Comparison of ENCODE assay signal across 19 mouse cellular contexts in the genomic region with DNA sequence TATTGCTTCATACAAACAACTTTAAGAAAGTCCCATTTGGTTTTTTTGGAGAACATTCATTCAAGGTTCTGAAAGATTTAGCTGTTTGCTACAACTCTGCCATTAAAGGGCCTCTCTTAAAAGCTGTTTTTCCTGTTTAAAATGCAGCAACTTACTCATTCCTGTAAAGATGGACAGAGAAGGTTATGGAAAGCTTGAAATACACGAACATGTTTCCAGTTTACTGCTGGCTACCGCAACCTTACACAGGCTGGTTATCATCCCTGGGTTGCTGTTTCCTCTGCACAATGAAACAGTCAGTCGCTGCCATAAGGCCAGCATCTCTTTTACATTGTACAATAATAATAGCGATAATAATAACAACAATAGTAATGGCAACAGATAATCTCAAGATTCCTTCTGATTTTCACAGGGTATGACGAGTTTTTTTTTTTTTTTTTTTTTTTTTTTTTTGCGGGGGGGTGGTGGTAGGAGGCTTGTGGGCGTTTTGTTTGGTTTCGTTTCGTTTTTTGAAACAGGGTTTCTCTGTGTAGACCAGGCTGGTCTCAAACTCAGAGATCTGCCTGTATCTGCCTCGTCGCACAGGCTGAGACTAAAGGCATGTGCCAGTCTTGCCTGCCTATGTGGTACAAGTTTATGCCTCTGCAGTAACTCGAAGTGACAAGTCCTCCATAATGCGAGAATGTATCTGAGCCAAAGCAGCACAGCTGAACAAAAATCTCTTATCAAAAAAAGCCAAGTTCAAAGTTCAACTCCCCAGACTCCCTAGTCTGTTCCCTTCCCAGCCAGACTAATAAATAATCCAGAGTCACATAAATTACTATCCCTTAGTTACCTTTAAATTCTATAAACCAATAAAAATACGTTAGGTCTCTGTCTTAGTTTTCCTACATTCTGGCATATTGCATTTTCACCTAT.
"Had no signal": no experiment of that assay in that cellular context is flagged by ENCODE, and none has a peak within 500 bp of the region (broad histone marks: within the 10 kb centered on the region; RNA-seq: fewer than 3 reads in every experiment).

No protein-coding gene starts in this region.

- H3K27ac ChIP-seq: hindbrain, postnatal 0 days; limb, embryonic 12.5 days; limb, embryonic 15.5 days; liver, embryonic 13.5 days; stomach, embryonic 15.5 days had no signal

- H3K4me1 ChIP-seq: limb, embryonic 12.5 days; limb, embryonic 15.5 days; stomach, embryonic 15.5 days had no signal

- H3K27me3 ChIP-seq: limb, embryonic 12.5 days; limb, embryonic 15.5 days; liver, embryonic 13.5 days; stomach, embryonic 15.5 days had no signal

- H3K4me2 ChIP-seq: limb, embryonic 12.5 days; limb, embryonic 15.5 days; liver, embryonic 13.5 days; midbrain, embryonic 11.5 days; stomach, embryonic 15.5 days had no signal

- H3K4me3 ChIP-seq: limb, embryonic 12.5 days; limb, embryonic 15.5 days; liver, embryonic 13.5 days; stomach, embryonic 15.5 days had no signal

- H3K9me3 ChIP-seq: limb, embryonic 12.5 days; limb, embryonic 15.5 days; liver, embryonic 13.5 days; stomach, embryonic 15.5 days had no signal

- ATAC-seq: hindbrain, postnatal 0 days had no signal

- H3K9ac ChIP-seq: limb, embryonic 12.5 days; limb, embryonic 15.5 days; liver, embryonic 13.5 days; stomach, embryonic 15.5 days had no signal

- DNase-seq: kidney, adult 11 months; kidney, adult 8-10 months; kidney, postnatal 14 days; left cerebral cortex, postnatal 4 days; liver, embryonic 13.5 days; lung, adult 2 months; lung, postnatal 14 days; lung, postnatal 4 days; midbrain, embryonic 14.5 days; right cerebral cortex, adult 18-20 months; right cerebral cortex, postnatal 14 days; right cerebral cortex, postnatal 4 days; spleen, adult 18-20 months; thymus, postnatal 25 days had no signal
